Mouse (Mus musculus): Measurements from ENCODE around the gene Tm7sf2. TPM values are rescaled to one million over a fixed set of nuclear protein-coding genes. Genes with fewer than 3 reads are reported as not detected.

Gene Tm7sf2
- polyA plus RNA-seq, 1 experiment from 2014 or later: 13.4 TPM

- Histone ChIP-seq H3K4me1 (replicated peaks; ENCODE audit: control insufficient read depth, insufficient read depth, low read length) (0 out of 2 replicates have a peak, but pooled peaks cover 8% of the 10 kb centered on the region), H3K4me3 (ENCODE audit: low read depth, low read length) (peak overlapping the region; percentile 50), H3K9me3 (ENCODE audit: control insufficient read depth) (no peaks in the 10 kb centered on the region), H3K27me3 (replicated peaks; ENCODE audit: control insufficient read depth, insufficient read depth, low read length) (no peaks in the 10 kb centered on the region), H3K27ac (ENCODE audit: low read depth, low read length) (no peak overlapping the region), H3K36me3 (ENCODE audit: control insufficient read depth, insufficient read depth) (peaks cover 28% of the 10 kb centered on the region), H3K4me2 (replicated peaks; ENCODE audit: low read depth) (peak overlapping the region; percentile 94), H3K9ac (ENCODE audit: low read depth, low read length) (no peak overlapping the region)
- no peak for TF ChIP-seq CTCF (IDR thresholded peaks at IDR 0.05; ENCODE audit: low read depth)
- no peak for ATAC-seq
- WGBS: 15% methylated on average over 5 of the region's 5 CpGs
Observed at GRCm38 (mm10) chr19:6066571-6066970, 1.6 kb downstream of the Tm7sf2 start.

DNA sequence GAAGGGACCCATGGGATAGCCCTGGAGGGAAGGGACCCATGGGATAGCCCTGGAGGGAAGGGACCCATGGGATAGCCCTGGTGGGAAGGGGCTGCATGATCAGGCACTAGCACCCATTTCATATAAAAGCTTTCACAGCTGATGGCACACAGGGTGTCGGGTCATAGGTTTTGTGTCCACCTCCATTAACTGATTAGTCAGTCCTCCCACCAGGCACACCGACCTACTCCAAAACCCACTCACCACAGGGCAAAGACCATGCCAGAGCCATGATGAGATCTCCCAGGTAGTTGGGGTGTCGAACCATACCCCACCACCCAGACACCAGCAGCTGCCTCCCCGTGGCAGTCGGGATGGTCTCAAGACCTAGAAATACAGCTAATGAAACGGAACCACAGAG, 5.1 kb downstream of the Tm7sf2 start:
- H3K4me1 ChIP-seq (replicated peaks; ENCODE audit: control insufficient read depth, insufficient read depth, low read length): 0 out of 2 replicates have a peak, but pooled peaks cover 8% of the 10 kb centered on the region
- no peak overlapping the region for H3K9ac ChIP-seq (ENCODE audit: low read depth, low read length)
- H3K36me3 ChIP-seq (ENCODE audit: control insufficient read depth, insufficient read depth): 0 out of 2 replicates have a peak, but pooled peaks cover 3% of the 10 kb centered on the region
- 92% methylated on average over 6 of the region's 6 CpGs for WGBS
- 0 out of 2 replicates have a peak overlapping the region, but pooled peaks have one; percentile 96 for H3K4me2 ChIP-seq (replicated peaks; ENCODE audit: low read depth)
- H3K27ac ChIP-seq (ENCODE audit: low read depth, low read length): no peak overlapping the region
- ATAC-seq: no peak
- no peaks in the 10 kb centered on the region for H3K9me3 ChIP-seq (ENCODE audit: control insufficient read depth)
- H3K4me3 ChIP-seq (ENCODE audit: low read depth, low read length): no peak overlapping the region
- H3K27me3 ChIP-seq (replicated peaks; ENCODE audit: control insufficient read depth, insufficient read depth, low read length): no peaks in the 10 kb centered on the region
- TF ChIP-seq CTCF (IDR thresholded peaks at IDR 0.05; ENCODE audit: low read depth): no peak

DNA sequence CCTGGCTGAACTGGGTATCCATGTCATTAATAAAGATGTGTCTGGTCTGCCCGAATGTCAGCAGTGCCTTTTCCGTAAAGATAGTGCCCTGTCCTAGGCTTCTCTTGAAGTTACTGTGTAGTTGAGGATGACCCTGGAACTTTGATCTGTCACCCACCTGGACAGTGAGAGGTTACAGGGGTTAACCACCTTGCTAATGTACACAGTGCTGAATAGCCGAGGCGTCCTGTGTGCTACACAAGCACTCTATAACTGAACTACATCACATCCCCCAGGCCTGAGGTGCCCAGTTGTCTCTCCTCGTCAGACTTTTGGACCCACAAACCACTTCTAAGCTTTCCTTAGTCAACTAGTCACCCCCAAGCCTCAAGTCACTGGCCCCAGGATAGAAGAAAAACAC, 5.8 kb downstream of the Tm7sf2 start:
- 30% methylated on average over 5 of the region's 5 CpGs for WGBS
- no peaks in the 10 kb centered on the region for H3K27me3 ChIP-seq (replicated peaks; ENCODE audit: control insufficient read depth, insufficient read depth, low read length)

DNA sequence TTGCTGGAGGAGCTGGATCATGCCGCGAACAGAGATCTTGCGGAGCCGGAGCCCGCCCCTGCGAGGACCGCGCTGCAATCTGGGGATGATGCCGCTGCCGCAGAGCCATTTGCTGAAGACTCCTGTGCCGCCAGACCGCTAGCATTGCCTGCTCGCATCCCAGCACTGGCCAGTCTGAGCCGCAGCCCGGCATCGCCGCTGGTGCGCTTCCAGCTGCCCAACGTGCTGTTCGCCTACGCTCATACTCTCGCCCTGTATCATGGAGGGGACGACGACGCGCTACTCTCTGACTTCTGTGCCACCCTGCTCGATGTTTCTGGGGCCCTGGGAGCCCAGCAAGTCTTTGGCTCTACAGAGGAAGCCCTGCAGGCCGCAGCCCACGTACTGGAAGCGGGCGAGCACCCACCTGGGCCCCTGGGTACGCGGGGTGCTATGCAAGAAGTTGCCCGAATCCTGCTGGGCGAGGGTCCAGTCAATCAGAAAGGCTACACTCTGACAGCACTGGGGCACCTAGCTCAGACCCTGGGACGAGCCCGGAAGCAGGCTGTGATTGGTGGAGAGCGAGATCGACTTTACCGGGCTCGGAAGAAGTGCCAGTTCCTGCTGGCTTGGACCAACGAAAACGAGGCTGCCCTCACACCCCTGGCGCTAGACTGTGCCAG, 6.4 kb downstream of the Tm7sf2 start:
- Histone ChIP-seq H3K9ac (ENCODE audit: low read depth, low read length) (peak overlapping the region; percentile 95), H3K27ac (ENCODE audit: low read depth, low read length) (peak overlapping the region; percentile 94), H3K36me3 (ENCODE audit: control insufficient read depth, insufficient read depth) (0 out of 2 replicates have a peak, but pooled peaks cover 3% of the 10 kb centered on the region), H3K4me1 (replicated peaks; ENCODE audit: control insufficient read depth, insufficient read depth, low read length) (peaks cover 9% of the 10 kb centered on the region; the same call in 1 of the 2 replicates), H3K9me3 (ENCODE audit: control insufficient read depth) (no peaks in the 10 kb centered on the region), H3K4me2 (replicated peaks; ENCODE audit: low read depth) (peak overlapping the region; percentile 96), H3K4me3 (ENCODE audit: low read depth, low read length) (peak overlapping the region; percentile 79), H3K27me3 (replicated peaks; ENCODE audit: control insufficient read depth, insufficient read depth, low read length) (no peaks in the 10 kb centered on the region)
- no peak for TF ChIP-seq CTCF (IDR thresholded peaks at IDR 0.05; ENCODE audit: low read depth)
- under 1% methylated on average over 44 of the region's 44 CpGs for WGBS
- ATAC-seq: no peak

More for the DNA sequence above, 5.8 kb downstream of the Tm7sf2 start:
- H3K4me2 ChIP-seq (replicated peaks; ENCODE audit: low read depth): peak overlapping the region; percentile 96
- peak overlapping the region; percentile 94; the same call in 1 of the 2 replicates for H3K27ac ChIP-seq (ENCODE audit: low read depth, low read length)
- H3K4me1 ChIP-seq (replicated peaks; ENCODE audit: control insufficient read depth, insufficient read depth, low read length): 0 out of 2 replicates have a peak, but pooled peaks cover 8% of the 10 kb centered on the region
- 0 out of 2 replicates have a peak, but pooled peaks cover 3% of the 10 kb centered on the region for H3K36me3 ChIP-seq (ENCODE audit: control insufficient read depth, insufficient read depth)
- TF ChIP-seq CTCF (IDR thresholded peaks at IDR 0.05; ENCODE audit: low read depth): no peak
- no peaks in the 10 kb centered on the region for H3K9me3 ChIP-seq (ENCODE audit: control insufficient read depth)
- peak overlapping the region; percentile 95 for H3K9ac ChIP-seq (ENCODE audit: low read depth, low read length)
- no peak for ATAC-seq
- H3K4me3 ChIP-seq (ENCODE audit: low read depth, low read length): peak overlapping the region; percentile 79

DNA sequence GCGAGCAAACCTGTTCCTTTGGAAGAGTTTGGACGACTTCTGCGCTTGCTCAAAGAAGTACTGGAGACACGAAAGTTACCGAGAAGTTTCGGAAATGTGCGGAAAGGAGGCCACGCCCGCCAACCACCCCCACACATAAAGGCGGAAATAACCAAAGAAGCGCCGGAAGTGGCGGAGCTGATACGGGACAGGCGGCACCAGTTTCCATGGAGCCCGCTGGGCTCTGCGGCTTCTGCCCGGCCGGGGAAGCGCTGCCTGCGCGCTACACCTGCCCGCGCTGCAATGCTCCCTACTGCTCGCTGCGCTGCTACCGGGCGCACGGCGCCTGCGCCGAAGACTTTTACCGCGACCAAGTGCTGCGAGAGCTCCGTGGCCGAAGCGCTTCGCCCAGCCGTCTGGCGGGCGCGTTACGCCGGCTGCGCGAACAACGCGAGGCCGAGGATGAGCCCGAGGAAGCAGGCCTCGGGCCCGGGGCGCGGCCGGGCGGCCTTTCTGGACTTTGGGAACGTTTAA, 7.1 kb downstream of the Tm7sf2 start, which contains the start of gene Znhit2:
Gene Znhit2, plus strand, starts transcription at position 172 of the 513 bp plus-strand sequence.
- no peaks in the 10 kb centered on the region for H3K9me3 ChIP-seq (ENCODE audit: control insufficient read depth)
- peak; percentile 66 for ATAC-seq
- H3K4me1 ChIP-seq (replicated peaks; ENCODE audit: control insufficient read depth, insufficient read depth, low read length): peaks cover 12% of the 10 kb centered on the region; the same call in 1 of the 2 replicates
- WGBS: under 1% methylated on average over 58 of the region's 58 CpGs
- H3K9ac ChIP-seq (ENCODE audit: low read depth, low read length): peak within 1 kb of the TSS; percentile 95
- peak within 1 kb of the TSS; percentile 94 for H3K27ac ChIP-seq (ENCODE audit: low read depth, low read length)
- peak; percentile 36 for TF ChIP-seq CTCF (IDR thresholded peaks at IDR 0.05; ENCODE audit: low read depth)
- H3K36me3 ChIP-seq (ENCODE audit: control insufficient read depth, insufficient read depth): 0 out of 2 replicates have a peak, but pooled peaks cover 3% of the 10 kb centered on the region
- peak within 1 kb of the TSS; percentile 79 for H3K4me3 ChIP-seq (ENCODE audit: low read depth, low read length)
- H3K4me2 ChIP-seq (replicated peaks; ENCODE audit: low read depth): peak within 1 kb of the TSS; percentile 96
- H3K27me3 ChIP-seq (replicated peaks; ENCODE audit: control insufficient read depth, insufficient read depth, low read length): no peaks in the 10 kb centered on the region

GRCm38 (mm10) chr19:6058966-6059365, 9.2 kb downstream of the Tm7sf2 start:
- no peak for TF ChIP-seq CTCF (IDR thresholded peaks at IDR 0.05; ENCODE audit: low read depth)
- WGBS: 35% methylated on average over 5 of the region's 5 CpGs
- H3K4me1 ChIP-seq (replicated peaks; ENCODE audit: control insufficient read depth, insufficient read depth, low read length): peaks cover 12% of the 10 kb centered on the region; the same call in 1 of the 2 replicates
- no peak for ATAC-seq
- H3K27ac ChIP-seq (ENCODE audit: low read depth, low read length): peak overlapping the region; percentile 51
- H3K4me3 ChIP-seq (ENCODE audit: low read depth, low read length): peak overlapping the region; percentile 62
- peak overlapping the region; percentile 63 for H3K9ac ChIP-seq (ENCODE audit: low read depth, low read length)
- peak overlapping the region; percentile 73 for H3K4me2 ChIP-seq (replicated peaks; ENCODE audit: low read depth)
- H3K27me3 ChIP-seq (replicated peaks; ENCODE audit: control insufficient read depth, insufficient read depth, low read length): no peaks in the 10 kb centered on the region
- peaks cover 19% of the 10 kb centered on the region for H3K36me3 ChIP-seq (ENCODE audit: control insufficient read depth, insufficient read depth)
- H3K9me3 ChIP-seq (ENCODE audit: control insufficient read depth): no peaks in the 10 kb centered on the region

Data from intestine, postnatal 0 days (tissue).